Mouse (Mus musculus): ENCODE results near the gene Ugt1a1.

Gene Ugt1a1

GRCm38 (mm10) chr1:88234646-88235045 lies 22.9 kb downstream of the Ugt1a1 start:
- DNase-seq (ENCODE audit: low spot score in 2 of 2): no peak

DNA sequence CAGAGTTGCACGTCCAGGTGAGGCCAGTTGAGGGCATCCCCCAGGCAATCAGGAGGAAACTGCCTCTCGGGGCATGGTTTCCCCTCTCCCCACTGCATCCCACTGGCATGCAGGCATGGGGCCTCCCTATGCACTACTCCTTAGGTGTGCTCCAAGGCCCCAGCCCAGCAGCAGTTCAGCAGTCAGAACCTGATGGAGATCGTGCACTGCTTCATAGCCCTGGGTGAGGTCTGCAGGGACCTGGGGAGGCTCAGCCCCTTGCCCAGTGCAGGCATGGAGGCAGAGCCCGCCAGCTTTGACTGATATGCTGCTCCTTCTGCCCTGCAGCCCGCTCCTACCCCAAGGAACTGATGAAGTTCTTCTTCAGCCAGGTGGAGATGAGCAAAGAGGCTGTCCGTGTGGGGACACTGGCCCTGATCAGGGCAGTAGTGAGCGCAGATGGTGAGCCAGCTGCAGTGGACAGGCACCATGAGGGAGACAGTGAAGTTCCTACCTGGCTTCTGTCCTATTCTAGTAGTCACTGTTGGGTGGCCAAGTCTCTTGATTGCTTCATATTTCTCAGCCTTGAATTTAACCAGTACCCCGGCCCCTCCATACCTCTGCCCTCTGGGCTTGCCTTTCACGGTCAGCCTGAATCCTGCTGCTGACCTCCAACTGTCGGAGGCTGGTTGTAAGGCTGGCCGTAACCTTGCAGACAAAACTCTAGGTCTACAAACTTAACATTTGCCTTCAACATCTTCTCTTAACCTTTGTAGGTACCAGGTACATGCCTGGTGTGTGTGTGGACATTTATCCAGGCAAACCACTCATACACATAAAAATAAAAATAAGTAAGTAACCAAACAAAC lies 23.5 kb downstream of the Ugt1a1 start:
- no peak for DNase-seq (ENCODE audit: low spot score in 2 of 2)

DNA sequence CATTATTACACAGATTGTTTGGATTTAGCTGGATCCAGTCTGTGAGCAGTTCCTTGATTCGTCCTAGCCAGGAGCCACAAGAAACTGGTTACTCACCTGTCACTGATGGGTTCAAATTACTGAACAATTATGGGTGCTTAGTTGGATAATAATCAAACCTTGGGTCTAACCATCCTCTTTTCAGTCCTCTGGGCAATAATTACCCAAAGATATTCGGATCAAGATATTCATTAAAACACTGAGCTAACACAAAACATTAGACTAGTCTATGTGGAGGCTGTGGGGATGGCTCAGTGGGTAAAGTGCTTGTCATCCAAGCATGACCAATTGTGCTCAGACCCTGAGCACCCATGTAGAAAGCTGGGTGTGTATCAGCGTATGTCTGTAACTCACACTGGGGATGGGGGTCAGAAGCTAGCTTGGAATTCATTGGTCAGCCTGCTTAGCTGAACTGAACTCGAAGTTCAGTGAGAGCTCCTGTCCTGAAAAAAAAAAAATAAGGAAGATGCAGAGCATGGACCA lies 24.2 kb downstream of the Ugt1a1 start:
- no peak for DNase-seq (ENCODE audit: low spot score in 2 of 2)

- DNase-seq (ENCODE audit: low spot score in 2 of 2): no peak
Measured at GRCm38 (mm10) chr1:88237311-88237710, 25.6 kb downstream of the Ugt1a1 start.

DNA sequence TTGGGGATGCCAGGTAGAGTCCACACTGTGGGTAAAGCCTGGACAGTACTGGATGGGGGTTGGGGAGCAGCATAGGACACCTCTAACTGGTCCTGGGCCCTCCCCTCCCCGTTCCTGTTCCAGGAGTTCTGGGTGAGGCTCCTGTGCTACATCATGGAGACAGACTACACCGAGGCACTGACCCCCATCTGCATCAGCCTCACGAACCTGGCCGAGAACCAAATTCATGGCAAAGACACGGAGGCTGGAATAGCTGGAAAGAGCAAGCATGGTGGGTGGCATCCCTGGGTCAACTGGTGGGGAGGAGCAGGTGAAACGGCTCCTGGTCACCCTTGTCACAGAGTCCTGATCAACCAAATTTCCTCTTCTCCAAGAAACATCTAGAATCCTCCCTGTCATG lies 27.0 kb downstream of the Ugt1a1 start:
- no peak for DNase-seq (ENCODE audit: low spot score in 2 of 2)

- no peak for DNase-seq (ENCODE audit: low spot score in 2 of 2)
Measured at GRCm38 (mm10) chr1:88240072-88240471, 28.3 kb downstream of the Ugt1a1 start.

DNA sequence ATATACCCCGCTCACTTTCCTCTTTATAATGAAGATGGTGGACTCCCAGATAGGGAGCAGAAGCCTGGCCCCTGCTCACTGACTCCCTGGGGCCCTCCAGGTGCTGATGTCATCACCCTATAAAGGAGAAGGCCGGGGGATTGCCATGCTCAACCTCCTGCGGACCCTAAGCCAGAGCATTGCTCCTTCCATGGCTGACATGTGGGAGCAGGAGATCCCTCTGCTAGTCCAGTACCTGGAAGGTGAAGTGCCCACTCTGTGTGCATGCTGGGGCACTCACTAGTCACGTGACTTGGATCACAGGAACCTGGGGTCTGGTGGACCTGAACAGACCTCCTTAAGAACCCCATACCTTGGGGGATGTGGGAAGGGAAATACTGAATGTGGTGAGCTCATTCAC lies 28.8 kb downstream of the Ugt1a1 start:
- no peak for DNase-seq (ENCODE audit: low spot score in 2 of 2)

DNA sequence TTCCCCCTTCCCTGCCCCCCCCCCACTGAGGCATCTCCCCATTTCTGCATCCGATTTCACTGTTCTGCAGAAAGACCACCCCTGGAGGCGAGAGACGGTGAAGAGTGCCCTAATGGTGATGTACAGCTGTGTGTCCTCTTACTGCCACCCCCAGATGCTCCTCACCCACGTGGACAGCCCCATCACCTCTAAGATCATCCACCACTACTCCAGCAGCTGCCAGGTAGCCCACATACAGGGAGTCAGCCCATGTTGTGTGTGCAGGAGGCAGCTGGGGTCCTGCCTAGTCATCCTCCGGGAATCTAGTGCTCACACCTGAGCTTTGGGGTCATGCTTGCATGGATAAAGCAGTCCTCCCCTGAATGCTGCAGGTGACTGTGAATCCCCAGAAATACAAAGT lies 32.1 kb downstream of the Ugt1a1 start:
- DNase-seq (ENCODE audit: low spot score in 2 of 2): no peak

DNA sequence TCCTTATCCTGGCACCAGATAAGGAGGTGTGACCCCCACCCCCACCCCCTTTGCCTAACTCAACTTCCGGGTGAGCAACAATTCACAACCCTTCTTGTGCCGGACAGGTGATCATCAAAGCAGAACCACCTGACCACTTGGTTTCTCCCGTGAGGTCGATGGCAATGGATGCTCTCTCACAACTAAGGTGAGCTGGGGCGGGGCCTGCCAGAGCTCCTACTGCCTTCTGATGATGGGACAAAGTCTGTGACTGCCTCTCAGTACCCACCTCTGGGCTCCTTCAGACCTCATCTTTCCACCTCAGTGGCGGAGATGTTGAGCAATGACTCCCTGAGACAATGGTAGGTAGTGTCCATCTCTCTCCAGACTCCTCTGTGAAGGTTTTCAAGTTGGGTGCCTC lies 34.1 kb downstream of the Ugt1a1 start:
- DNase-seq (ENCODE audit: low spot score in 2 of 2): no peak

- no peak for DNase-seq (ENCODE audit: low spot score in 2 of 2)
Measured at GRCm38 (mm10) chr1:88246386-88246785, 34.6 kb downstream of the Ugt1a1 start.

DNA sequence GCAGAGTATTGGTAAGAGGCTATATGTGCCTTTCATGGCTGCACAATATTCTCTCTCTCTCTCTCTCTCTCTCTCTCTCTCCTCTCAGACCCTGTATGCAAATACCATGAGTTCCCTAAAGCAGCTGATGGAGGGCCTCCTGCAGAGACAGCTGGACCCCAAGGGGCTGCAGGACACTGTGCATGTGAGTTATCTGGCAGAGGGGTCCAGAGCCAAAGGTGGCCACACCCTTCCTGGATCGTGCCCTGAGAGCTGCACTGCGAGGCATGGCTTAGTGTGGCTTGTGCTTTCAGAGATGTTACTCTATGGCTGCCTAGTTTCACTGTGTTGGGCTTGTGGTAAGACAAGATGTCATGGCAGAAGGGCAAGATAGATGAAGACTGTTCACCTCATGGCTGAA lies 35.9 kb downstream of the Ugt1a1 start:
- DNase-seq (ENCODE audit: low spot score in 2 of 2): no peak

DNA sequence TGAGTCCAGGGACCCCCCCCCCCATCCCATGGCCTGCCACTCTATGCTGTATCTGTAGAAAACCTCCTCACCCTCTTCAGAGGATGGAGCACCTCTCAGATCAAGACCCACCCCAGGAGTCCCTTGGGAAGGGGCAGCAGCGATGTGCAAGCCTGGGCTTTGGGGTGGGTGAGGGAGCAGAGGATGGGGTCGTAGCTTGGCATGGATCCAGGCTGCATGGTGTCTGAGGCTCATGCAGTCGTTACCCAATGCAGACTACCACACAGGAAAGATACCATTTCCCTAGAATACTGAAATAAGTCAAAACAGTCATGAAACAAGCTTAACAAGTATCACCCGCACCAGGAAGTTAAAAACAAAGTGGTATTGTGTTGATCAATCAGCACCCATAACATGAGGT lies 36.9 kb downstream of the Ugt1a1 start:
- DNase-seq (ENCODE audit: low spot score in 2 of 2): no peak

DNA sequence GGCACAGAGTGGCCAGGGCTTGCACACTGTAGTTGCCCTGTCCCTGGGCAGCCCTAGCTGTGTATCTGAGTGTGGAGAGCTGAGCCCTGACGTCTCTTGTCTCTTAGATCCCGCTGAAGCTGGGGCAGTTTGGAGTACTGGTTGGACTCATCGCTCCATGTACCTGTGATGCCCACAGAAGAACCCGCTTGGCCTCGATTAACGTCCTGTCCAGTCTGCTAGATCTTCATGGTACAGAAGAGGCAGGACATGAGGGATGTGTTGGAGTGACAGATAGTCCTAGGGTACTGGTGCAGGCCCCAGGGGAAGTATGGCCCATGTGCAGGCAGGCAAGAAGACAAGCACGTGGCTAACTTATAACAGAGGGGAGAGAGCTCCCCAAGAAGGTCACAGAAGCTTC lies 37.8 kb downstream of the Ugt1a1 start:
- no peak for DNase-seq (ENCODE audit: low spot score in 2 of 2)

DNA sequence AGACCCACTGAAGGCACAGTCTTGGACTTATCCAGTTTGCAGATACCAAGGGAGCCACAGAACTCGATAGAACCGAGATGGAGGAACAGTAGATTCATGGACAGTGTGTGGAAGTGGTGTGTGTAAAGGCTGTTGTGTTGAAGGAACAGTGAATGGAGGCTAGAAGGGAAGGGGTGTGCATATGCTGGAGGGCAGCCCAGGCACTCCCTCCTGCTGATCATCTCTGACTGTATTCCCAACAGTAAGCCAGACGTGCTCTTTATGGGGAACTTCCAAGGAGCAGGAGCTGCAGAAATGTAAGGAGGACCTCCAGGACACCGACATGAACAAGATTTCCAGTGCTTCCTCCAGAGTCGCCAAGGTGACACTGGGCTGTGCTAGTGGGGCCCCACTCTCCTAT lies 38.3 kb downstream of the Ugt1a1 start:
- no peak for DNase-seq (ENCODE audit: low spot score in 2 of 2)

DNA sequence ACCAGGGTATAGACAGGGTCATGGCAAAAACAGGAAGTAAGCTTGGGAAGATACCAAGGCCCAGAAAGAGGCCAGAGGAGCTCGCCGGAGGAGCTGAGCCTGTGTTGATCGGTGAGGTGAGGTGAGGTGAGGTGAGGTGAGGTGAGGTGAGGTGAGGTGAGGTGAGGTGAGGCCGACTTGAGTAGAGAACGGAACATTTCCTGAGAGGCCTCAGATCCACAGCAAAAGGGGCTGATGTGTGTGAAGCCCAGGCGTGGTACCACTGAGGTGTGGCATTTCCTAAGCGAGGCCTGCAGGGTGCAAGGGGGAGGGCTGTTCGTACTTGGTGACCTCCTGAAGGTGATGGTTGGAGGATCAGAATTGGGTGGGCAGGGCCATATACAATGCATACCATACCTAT lies 41.3 kb downstream of the Ugt1a1 start:
- no peak for DNase-seq (ENCODE audit: low spot score in 2 of 2)

GRCm38 (mm10) chr1:88253540-88253939 lies 41.8 kb downstream of the Ugt1a1 start:
- DNase-seq (ENCODE audit: low spot score in 2 of 2): no peak

- no peak for DNase-seq (ENCODE audit: low spot score in 2 of 2)
Measured at GRCm38 (mm10) chr1:88254793-88255465, 43.2 kb downstream of the Ugt1a1 start.

DNA sequence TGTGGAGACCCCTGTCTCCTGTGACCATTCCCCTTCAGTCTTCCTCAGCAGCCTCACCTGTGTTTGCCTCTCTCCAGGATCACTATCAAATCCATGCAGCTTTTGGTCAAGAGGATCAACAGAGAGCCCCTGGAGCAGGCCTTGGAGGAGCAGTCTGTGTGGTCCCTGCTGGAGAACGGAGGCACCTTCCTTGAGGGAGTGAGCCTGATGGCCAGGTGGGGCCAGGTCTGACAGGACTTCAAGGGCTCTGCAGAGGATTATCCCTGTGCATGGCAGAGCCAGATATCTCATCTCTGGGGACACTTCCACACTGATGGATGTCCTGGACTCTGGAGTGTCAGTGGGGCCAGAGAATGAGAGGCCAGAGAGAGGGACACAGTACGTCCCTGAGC lies 43.7 kb downstream of the Ugt1a1 start:
- DNase-seq (ENCODE audit: low spot score in 2 of 2): no peak

GRCm38 (mm10) chr1:88255989-88256754 lies 44.4 kb downstream of the Ugt1a1 start:
- DNase-seq (ENCODE audit: low spot score in 2 of 2): no peak

DNA sequence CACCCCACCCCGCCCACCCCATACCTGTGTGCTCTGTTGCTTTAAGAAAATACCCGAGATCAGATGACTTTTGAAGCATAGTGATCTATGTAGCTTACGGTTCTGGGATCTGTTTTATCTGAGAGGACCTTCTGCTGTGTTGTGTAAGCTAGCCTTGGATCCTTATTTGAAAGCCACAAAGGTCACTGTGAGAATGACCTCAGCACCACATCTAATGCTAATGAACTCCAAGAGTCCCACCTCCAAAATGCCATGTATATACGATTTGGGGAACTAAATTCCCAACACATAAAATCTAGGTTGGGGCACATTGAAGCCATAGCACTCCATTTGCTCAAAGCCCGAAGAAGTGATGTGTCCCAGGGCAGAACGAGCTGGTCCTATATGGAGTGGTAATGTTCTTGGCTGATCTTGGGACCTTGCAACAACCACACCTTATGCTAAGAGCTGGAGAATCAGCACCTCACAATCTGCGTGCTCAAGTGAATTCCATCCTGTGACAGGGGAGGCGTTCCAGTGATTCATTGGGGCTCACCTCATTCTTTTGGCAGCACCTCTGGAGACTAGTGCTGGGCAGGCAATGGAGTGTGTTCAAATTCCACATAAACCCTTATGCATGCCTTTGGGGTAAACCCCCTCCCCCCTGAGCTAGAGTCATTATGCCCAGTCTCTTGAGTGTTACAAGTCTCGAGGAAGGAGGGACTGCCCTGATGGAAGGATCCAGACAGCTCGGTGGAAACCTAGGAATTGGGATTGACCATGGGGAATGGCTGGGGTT lies 45.3 kb downstream of the Ugt1a1 start:
- DNase-seq (ENCODE audit: low spot score in 2 of 2): no peak

GRCm38 (mm10) chr1:88257681-88258080 lies 45.9 kb downstream of the Ugt1a1 start:
- DNase-seq (ENCODE audit: low spot score in 2 of 2): no peak

GRCm38 (mm10) chr1:88258361-88258760 lies 46.6 kb downstream of the Ugt1a1 start:
- DNase-seq (ENCODE audit: low spot score in 2 of 2): no peak

Data from urinary bladder, postnatal 36 days (tissue).